Mouse (Mus musculus): Measurements from ENCODE around the gene Rpl34.

Gene Rpl34

GRCm38 (mm10) chr3:130730189-130730653 lies at the start of gene Rpl34:
Rpl34 (minus strand) TSS chr3:130730398.
- DNase-seq (ENCODE audit: low spot score in 2 of 2): peak; percentile 92 to 96

GRCm38 (mm10) chr3:130768172-130768571 lies 38.0 kb upstream of the Rpl34 start:
- no peak for DNase-seq (ENCODE audit: low spot score in 2 of 2)

GRCm38 (mm10) chr3:130764091-130764490 lies 33.9 kb upstream of the Rpl34 start:
- DNase-seq (ENCODE audit: low spot score in 2 of 2): no peak

- DNase-seq (ENCODE audit: low spot score in 2 of 2): peak; percentile 53 to 67
These were observed 30.7 kb upstream of the Rpl34 start for GRCm38 (mm10) chr3:130760711-130761435.

GRCm38 (mm10) chr3:130758157-130758841 lies 28.1 kb upstream of the Rpl34 start:
- DNase-seq (ENCODE audit: low spot score in 2 of 2): no peak

- no peak for DNase-seq (ENCODE audit: low spot score in 2 of 2)
These were observed 27.1 kb upstream of the Rpl34 start for GRCm38 (mm10) chr3:130757117-130757852.

- no peak for DNase-seq (ENCODE audit: low spot score in 2 of 2)
These were observed 19.0 kb upstream of the Rpl34 start for GRCm38 (mm10) chr3:130749206-130749605.

- DNase-seq (ENCODE audit: low spot score in 2 of 2): no peak
These were observed 16.7 kb upstream of the Rpl34 start for GRCm38 (mm10) chr3:130746673-130747619.

- no peak for DNase-seq (ENCODE audit: low spot score in 2 of 2)
These were observed 7.6 kb upstream of the Rpl34 start for GRCm38 (mm10) chr3:130737652-130738361.

- no peak for DNase-seq (ENCODE audit: low spot score in 2 of 2)
These were observed 6.6 kb upstream of the Rpl34 start for GRCm38 (mm10) chr3:130736758-130737157.

- peak; percentile 13 to 26 for DNase-seq (ENCODE audit: low spot score in 2 of 2)
These were observed 568 bp downstream of the Rpl34 start for GRCm38 (mm10) chr3:130729472-130730188.

- no peak for DNase-seq (ENCODE audit: low spot score in 2 of 2)
These were observed 2.5 kb downstream of the Rpl34 start for GRCm38 (mm10) chr3:130727676-130728075.

GRCm38 (mm10) chr3:130727036-130727435 lies 3.2 kb downstream of the Rpl34 start:
- DNase-seq (ENCODE audit: low spot score in 2 of 2): no peak

GRCm38 (mm10) chr3:130725718-130726117 lies 4.5 kb downstream of the Rpl34 start:
- no peak for DNase-seq (ENCODE audit: low spot score in 2 of 2)

GRCm38 (mm10) chr3:130722733-130723478 lies 7.3 kb downstream of the Rpl34 start:
- no peak for DNase-seq (ENCODE audit: low spot score in 2 of 2)

- no peak for DNase-seq (ENCODE audit: low spot score in 2 of 2)
These were observed 10.0 kb downstream of the Rpl34 start for GRCm38 (mm10) chr3:130720225-130720624.

GRCm38 (mm10) chr3:130718871-130719270 lies 11.3 kb downstream of the Rpl34 start:
- DNase-seq (ENCODE audit: low spot score in 2 of 2): no peak

GRCm38 (mm10) chr3:130716555-130716954 lies 13.6 kb downstream of the Rpl34 start:
- DNase-seq (ENCODE audit: low spot score in 2 of 2): no peak
